Mouse (Mus musculus) right cerebral cortex, adult 2 months (tissue): Measurements from ENCODE around the gene Ddhd1.

Experiments
- DNase-seq, 2 experiments: peaks; one replicate each; pipeline ENCODE4 v3.0.0; 2021 to 2022; ENCODE audit warnings: low spot score in 2 of 2

Ddhd1 gene

GRCm38 (mm10) chr14:45657641-45658611, at the start of gene Ddhd1:
Gene Ddhd1 (minus strand): TSS chr14:45658143.
- DNase-seq = peak; percentile 80 to 85

- DNase-seq = no peak
Observed at GRCm38 (mm10) chr14:45707176-45707910, 49.4 kb upstream of the Ddhd1 start.

DNA sequence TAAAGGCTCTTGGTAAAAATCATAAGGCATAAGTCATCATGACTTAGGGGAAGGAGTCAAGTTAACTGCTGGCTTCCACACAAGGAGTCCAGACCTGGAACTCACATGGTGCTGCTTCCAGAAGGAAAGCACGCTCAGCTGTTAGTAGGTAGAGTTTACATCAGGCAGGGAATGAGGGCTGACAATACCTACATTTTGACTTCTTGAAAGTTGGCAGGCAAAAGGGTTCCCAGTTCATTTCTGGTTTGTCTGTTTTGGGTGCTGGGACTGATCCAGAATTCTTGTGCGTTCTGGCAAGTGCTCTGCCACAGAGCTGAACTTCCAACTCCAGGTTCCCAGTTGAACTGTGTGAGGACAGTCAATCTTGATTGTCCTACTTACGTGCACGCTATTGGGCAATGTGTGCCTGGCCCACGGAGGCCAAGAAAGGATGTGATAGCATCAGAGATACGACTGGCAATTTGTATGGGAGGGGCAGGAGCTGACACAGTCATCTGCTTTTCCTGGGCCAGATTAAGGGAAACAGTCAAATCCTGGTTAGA, 42.2 kb upstream of the Ddhd1 start:
- no peak for DNase-seq

- DNase-seq = no peak
Observed at GRCm38 (mm10) chr14:45698867-45699266, 40.9 kb upstream of the Ddhd1 start.

DNA sequence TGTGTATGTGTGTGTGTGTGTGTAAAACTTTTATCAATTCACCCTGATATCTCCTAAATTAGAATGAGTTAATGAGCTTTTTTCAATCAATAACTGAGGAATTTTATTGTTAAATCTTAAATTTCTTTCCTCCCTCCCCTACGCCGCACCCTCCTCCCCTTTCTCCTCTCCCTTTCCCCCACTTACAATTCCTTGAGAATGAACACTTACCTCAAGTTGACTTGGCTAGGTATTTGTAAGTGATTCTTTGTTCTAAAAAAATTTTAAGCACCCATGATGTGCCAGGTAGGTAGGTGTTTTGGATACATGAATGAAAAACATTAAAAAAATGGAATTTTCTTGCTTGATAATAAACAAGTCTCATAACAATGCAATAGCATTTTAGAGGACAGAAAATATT, 38.2 kb upstream of the Ddhd1 start:
- DNase-seq = no peak

GRCm38 (mm10) chr14:45693891-45694290, 35.9 kb upstream of the Ddhd1 start:
- no peak for DNase-seq

- DNase-seq = peak; percentile 72 to 74
Observed at GRCm38 (mm10) chr14:45690520-45691246, 32.7 kb upstream of the Ddhd1 start.

GRCm38 (mm10) chr14:45685313-45685712, 27.4 kb upstream of the Ddhd1 start:
- DNase-seq = no peak

GRCm38 (mm10) chr14:45676722-45677121, 18.8 kb upstream of the Ddhd1 start:
- DNase-seq = no peak

DNA sequence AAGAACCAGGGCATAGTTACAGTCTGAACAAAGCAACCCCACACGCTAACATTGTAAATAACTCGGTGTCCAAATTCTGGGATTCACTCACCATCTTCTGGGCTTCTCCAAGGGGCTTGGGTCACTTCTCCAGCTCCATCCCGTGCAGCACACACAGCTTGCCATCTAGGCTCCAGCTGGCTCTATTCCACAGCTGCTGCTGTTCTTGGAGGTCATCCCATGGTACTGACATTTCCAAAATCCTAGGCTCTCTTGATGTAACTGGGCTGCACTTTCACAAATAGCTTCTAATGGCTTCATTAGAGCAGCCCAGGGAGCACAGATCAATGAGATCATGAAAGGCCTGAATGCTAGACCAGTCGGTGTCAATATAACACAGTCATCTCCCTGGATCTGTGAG, 10.4 kb upstream of the Ddhd1 start:
- no peak for DNase-seq

DNA sequence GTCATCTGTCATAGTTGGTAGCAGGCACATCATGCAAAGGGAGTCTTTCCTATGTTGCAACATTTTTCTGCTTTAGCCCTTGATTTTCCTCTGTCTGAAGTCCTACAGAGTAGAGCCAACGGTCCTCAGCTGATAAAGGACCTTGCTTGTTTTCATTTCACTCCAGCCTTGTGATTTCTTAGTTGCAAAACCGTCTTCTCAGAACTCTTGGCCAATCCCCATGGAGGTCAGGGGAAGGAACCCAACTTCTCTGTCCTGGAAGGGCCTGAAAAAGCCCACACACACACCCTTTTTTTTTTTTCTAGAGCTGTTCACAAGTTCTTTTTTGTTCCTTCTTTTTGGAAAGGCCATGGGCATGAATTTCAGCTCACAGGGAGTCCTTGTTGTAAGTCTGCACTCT, 9.3 kb upstream of the Ddhd1 start:
- no peak for DNase-seq

GRCm38 (mm10) chr14:45661575-45661974, 3.6 kb upstream of the Ddhd1 start:
- DNase-seq = no peak

DNA sequence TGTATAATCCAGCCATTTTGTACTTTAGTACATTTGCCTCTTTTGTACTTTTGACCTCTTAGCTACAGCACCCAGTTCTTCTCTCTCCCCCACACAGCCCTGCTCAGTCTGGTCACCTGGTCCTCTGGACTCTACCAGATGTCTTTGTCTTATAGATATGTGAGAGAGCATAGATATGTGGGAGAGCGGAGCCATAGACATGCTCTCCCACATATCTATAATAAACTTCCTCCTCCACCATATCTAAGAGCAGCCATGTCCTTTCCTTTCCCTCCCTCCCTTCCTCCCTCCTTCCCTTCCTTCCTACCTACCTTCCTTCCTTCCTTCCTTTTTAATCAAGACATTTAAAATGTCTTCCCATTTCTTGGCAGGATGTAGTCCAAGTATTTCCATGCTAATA, 2.4 kb upstream of the Ddhd1 start:
- no peak for DNase-seq

GRCm38 (mm10) chr14:45656831-45657640, 907 bp downstream of the Ddhd1 start:
- peak; percentile 43 to 53 for DNase-seq

DNA sequence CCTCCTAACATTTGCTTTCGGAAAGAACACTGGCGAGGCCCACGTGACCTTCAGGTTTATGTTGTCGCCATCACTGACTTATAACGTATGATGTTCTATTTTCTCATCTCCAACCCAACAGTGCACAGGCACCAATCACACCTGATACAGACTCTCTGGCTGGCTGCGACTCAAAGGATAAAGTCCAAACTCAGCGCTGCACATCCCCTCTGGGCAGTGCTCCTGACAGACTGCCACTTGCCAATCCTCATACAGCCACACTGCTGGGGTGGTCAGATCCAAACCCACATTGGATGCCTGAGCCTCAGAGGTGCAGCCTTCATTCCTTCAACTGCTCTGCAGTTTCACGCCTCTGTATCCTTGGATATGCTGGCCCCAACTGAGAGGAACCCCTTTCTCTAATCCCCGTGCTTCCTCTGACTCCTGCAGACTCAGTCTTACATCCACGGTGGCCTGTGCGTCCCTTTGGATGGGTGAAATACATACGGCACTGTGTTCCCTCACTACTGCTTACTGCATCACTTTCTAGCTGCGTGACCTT, 3.0 kb downstream of the Ddhd1 start:
- DNase-seq = no peak

DNA sequence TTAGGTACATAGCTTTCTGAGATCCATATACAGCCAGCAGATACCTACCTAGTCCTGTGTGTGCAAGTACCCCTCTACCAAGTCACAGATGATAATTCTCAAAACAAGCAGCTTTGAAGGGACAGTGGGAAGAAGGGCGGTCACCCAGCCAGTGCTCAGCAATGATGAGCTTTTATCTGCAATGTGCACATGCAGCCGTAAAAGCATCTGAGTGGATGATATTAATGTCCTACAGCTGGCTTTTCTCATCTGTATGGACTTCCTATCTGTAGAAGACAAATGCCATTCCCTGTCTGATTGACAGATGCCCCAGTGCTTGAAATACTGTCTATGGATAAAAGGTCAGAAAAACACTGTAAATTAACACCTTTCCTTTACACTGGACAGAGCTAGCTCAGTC, 4.2 kb downstream of the Ddhd1 start:
- DNase-seq = no peak

DNA sequence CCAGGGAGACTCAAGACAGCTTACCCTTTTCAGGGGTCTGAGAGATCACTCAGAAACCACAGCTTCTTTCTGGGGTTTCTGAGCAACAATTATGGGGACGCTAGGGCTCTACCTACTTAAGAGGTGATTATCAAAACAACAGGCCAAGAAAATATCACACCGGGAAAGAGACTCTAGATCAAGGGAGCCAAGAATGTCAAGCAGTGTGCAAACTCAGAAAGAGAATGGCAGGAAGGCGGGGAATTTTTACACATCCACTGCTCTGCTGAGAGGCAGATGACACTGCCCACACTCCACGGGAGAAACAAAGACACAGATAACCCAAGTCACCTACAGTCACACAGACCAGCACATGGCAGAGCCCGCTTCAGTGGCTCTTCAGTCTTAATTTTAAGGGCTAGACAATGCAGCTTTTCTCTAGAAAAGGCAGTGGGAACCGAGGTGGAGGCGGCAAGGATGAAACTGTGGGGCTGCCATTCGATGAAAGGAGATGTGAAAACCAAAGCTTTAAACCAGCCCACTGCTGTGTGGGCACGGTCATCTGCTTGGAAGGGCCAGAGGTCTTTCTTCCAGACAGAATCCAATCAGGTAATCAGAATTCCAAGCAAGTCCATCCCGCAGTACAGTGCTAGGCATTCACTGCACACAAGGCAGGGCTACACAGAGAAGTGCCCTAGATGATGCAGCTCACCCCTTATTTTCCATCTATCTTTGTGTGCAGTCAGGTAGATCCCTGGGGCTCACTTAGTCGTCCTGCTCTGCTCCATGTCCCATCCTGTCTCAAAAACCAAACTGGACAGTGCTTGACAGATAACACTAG, 8.7 kb downstream of the Ddhd1 start:
- DNase-seq = no peak

DNA sequence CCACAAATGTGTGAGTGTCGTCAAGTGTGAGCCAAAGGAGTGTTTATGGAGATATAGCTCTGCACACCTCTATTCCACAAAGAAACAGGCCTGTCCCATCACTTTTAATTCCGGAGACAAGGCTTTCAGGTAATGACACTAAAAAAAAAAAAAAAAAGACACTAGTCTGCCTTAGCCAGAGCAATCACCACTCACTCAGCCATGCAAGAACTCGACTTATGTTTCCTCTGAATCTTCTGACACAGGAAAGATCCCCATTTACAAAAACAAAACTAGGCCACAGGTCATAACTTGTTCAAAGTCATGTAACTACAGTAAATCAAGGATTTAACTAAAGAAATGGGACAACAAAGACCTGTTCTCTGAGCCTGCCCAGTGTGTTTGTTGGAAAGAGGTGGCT, 9.8 kb downstream of the Ddhd1 start:
- no peak for DNase-seq

DNA sequence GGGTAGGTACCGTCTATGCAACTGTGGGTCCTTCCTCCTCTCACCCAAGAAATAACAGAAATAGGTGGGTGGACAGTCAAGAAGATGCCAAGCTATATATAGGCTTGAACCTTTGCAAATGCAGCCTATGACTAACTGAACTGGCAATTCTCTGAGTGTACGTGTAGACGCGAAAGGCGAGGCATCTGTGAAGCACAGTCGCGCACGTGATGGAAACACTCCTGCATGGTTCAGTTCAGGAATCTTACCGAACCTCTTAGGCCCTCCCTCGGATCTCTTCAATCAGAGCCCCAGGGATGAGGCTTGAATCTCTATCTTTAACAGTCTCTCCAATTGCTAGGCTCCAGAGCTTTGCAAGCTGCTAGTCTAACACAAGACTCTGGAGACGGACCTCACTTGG, 10.3 kb downstream of the Ddhd1 start:
- DNase-seq = no peak

- no peak for DNase-seq
Observed at GRCm38 (mm10) chr14:45647175-45647574, 10.8 kb downstream of the Ddhd1 start.
